Mouse (Mus musculus): ENCODE data around the gene Nid1.

- TF ChIP-seq CTCF (IDR thresholded peaks at IDR 0.05; ENCODE audit: low read depth, low read length) (no peak), POLR2A (IDR thresholded peaks at IDR 0.05; ENCODE audit: extremely low read depth, insufficient read depth, low read length) (no peak)
These were observed 39.7 kb downstream of the Nid1 start for GRCm38 (mm10) chr13:13477046-13477445.
